Mouse (Mus musculus) brain, embryonic 14.5 days (tissue): Measurements from ENCODE around the gene Kcnj10.

Experiments
- CTCF ChIP-seq: fragments of 200-500 bp; IDR thresholded peaks from 2 replicates; pipeline ENCODE4 v1.5.1; 2012; ENCODE audit warnings: inconsistent platforms, mild to moderate bottlenecking, moderate library complexity, borderline replicate concordance; ENCODE audit not compliant: insufficient read depth, insufficient read length; ENCODE audit errors: extremely low read depth
- POLR2A ChIP-seq: fragments of 200-500 bp; IDR thresholded peaks from 2 replicates; pipeline ENCODE4 v1.6.1; 2012; ENCODE audit warnings: mild to moderate bottlenecking, inconsistent platforms, borderline replicate concordance; ENCODE audit not compliant: poor library complexity, insufficient read depth, insufficient read length, severe bottlenecking; ENCODE audit errors: extremely low read depth

DNA sequence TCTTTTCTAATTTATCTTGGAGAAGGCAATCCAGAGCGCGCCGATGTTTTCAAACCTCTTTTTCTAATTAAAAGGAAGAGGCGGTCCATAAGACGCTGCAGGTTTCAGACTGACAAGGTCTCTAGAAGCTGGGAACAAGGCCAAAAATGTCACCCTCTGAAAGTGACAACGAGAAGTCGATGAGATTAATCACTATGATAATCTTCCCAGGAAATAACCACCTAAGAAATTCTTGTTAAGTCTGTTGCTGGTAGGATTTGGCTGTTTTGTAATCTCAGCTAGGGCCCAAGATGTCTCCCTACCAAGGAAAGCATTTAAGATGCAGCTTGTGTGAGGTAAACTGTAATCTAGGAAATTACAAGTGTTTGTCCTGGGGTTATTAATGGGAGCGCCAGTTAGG lies 52.7 kb downstream of the Kcnj10 start:
- no peak for TF ChIP-seq CTCF
- no peak for TF ChIP-seq POLR2A
